In the genomic region with DNA sequence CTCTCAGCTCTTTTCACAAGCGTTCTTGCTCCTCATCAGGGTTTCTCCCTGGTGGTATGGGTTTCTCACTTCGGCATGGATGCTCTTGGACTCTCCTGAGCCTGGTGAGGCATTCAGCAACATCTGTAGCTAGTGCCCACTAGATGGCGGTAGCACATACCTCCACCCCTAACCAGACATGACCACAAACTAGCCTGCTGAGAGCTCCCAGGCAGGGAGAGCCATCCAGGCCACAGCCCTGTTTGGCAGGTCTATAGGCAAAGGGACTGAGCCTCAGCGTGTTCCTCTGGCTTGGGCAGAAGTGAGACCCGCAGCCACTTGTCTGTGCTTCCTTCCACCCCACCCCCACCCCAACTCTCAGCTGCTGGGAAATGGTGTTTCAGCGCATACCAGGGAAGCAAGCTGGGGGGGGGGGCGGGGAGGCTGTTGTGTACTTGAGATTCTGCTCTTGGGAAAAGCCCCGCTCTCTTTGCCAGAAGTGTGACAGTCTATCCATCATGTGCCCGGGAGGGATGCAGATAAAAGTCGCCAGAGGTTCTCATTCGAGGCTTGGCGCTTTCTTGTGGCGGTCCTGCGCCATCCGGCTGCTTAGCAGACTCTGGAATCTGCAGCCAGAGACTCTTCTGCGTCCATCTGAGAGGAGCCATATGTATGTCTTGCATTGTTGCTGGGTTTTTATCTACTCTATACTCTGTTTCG, we compare ENCODE assay signal across 8 mouse cellular contexts.
DNase-seq lines count a peak whose midpoint lies in the region; ATAC-seq and TF ChIP-seq lines count a peak whose summit lies in the region.

No protein-coding gene starts in this region.

- H3K9me3 ChIP-seq in ES-E14 (ENCODE audit: control insufficient read depth, insufficient read depth, low read depth, low read length), result no peaks in the 10 kb centered on the region
- peaks cover 5% of the 10 kb centered on the region; the same call in 1 of the 2 replicates for H3K9me3 ChIP-seq in forebrain, embryonic 15.5 days
- 0 out of 2 replicates have a peak, but pooled peaks cover 4% of the 10 kb centered on the region for H3K9me3 ChIP-seq in heart, postnatal 0 days (replicated peaks; ENCODE audit: control insufficient read depth, low read length)
- H3K9me3 ChIP-seq in liver, embryonic 13.5 days (replicated peaks), result no peaks in the 10 kb centered on the region
- H3K9me3 ChIP-seq in neural tube, embryonic 13.5 days, result peaks cover 7% of the 10 kb centered on the region

- no peak overlapping the region for H3K4me2 ChIP-seq in forebrain, embryonic 15.5 days (replicated peaks)
- H3K4me2 ChIP-seq in heart, postnatal 0 days (ENCODE audit: low read depth, low read length), result peak overlapping the region; percentile 27
- H3K4me2 ChIP-seq in liver, embryonic 13.5 days, result no peak overlapping the region
- peak overlapping the region; percentile 31 for H3K4me2 ChIP-seq in neural tube, embryonic 13.5 days

- 51% methylated on average over 17 of the region's 17 CpGs for WGBS in forebrain, embryonic 15.5 days
- WGBS in heart, postnatal 0 days, result 31% methylated on average over 17 of the region's 17 CpGs
- 45% methylated on average over 17 of the region's 17 CpGs for WGBS in liver, embryonic 13.5 days (ENCODE audit: insufficient replicate concordance)
- WGBS in neural tube, embryonic 13.5 days, result 30% methylated on average over 17 of the region's 17 CpGs

- H3K4me1 ChIP-seq in ES-E14 (ENCODE audit: control insufficient read depth in 2 of 2, insufficient read depth in 2 of 2, low read length in 2 of 2, poor library complexity in 1 of 2), result peaks cover 3 to 5% of the 10 kb centered on the region in 2 experiments; a peak in 2 of 4 replicates
- no peaks in the 10 kb centered on the region for H3K4me1 ChIP-seq in forebrain, embryonic 15.5 days
- no peaks in the 10 kb centered on the region for H3K4me1 ChIP-seq in heart, postnatal 0 days (ENCODE audit: control insufficient read depth, insufficient read depth)
- no peaks in the 10 kb centered on the region for H3K4me1 ChIP-seq in liver, embryonic 13.5 days (replicated peaks)
- peaks cover 11% of the 10 kb centered on the region for H3K4me1 ChIP-seq in neural tube, embryonic 13.5 days (replicated peaks)

- TF ChIP-seq CTCF in heart, postnatal 0 days (IDR thresholded peaks at IDR 0.05; ENCODE audit: low read depth), result peak; percentile 90

- DNase-seq in ES-E14 (ENCODE audit: low read depth, low spot score), result peak; percentile 82
- peak; percentile 46 for DNase-seq in cerebellum, adult 11 months
- DNase-seq in heart, postnatal 0 days (ENCODE audit: low spot score), result peak; percentile 90
- DNase-seq in kidney, postnatal 25 days, result peak; percentile 76 to 81
- peak; percentile 25 for DNase-seq in liver, embryonic 13.5 days
- peak; percentile 42 for DNase-seq in testis, postnatal 14 days (ENCODE audit: low spot score)

- peak overlapping the region; percentile 1; the same call in 1 of the 2 replicates for H3K9ac ChIP-seq in ES-E14 (ENCODE audit: insufficient read depth, low read depth, low read length, poor library complexity, severe bottlenecking)
- H3K9ac ChIP-seq in forebrain, embryonic 15.5 days (replicated peaks), result no peak overlapping the region
- no peak overlapping the region for H3K9ac ChIP-seq in heart, postnatal 0 days (replicated peaks; ENCODE audit: low read depth, low read length)
- no peak overlapping the region for H3K9ac ChIP-seq in liver, embryonic 13.5 days
- peak overlapping the region; percentile 53 for H3K9ac ChIP-seq in neural tube, embryonic 13.5 days

- ATAC-seq in forebrain, embryonic 15.5 days (replicated peaks), result peak; percentile 80
- ATAC-seq in heart, postnatal 0 days (ENCODE audit: insufficient read depth, low read depth), result peak; percentile 93
- 0 out of 2 replicates have a peak, but pooled peaks have one; percentile 26 for ATAC-seq in liver, embryonic 13.5 days (ENCODE audit: low read depth)
- peak; percentile 94 for ATAC-seq in neural tube, embryonic 13.5 days (ENCODE audit: low read depth)

- H3K4me3 ChIP-seq in ES-E14 (ENCODE audit: insufficient read depth in 1 of 2, low read depth in 1 of 2, low read length in 2 of 2, poor library complexity in 1 of 2, severe bottlenecking in 1 of 2), result peak overlapping the region; percentile 9 to 48; a peak in 3 of 4 replicates
- no peak overlapping the region for H3K4me3 ChIP-seq in forebrain, embryonic 15.5 days
- H3K4me3 ChIP-seq in heart, postnatal 0 days (ENCODE audit: low read depth, low read length), result no peak overlapping the region
- no peak overlapping the region for H3K4me3 ChIP-seq in liver, embryonic 13.5 days (replicated peaks)
- no peak overlapping the region for H3K4me3 ChIP-seq in neural tube, embryonic 13.5 days

- no peak for TF ChIP-seq EP300 in heart, postnatal 0 days (IDR thresholded peaks at IDR 0.05; ENCODE audit: low read depth)

- no peak overlapping the region for H3K27ac ChIP-seq in ES-E14 (ENCODE audit: insufficient read depth, low read depth, low read length, poor library complexity, severe bottlenecking)
- no peak overlapping the region for H3K27ac ChIP-seq in forebrain, embryonic 15.5 days (replicated peaks)
- H3K27ac ChIP-seq in heart, postnatal 0 days (ENCODE audit: low read depth), result no peak overlapping the region
- no peak overlapping the region for H3K27ac ChIP-seq in liver, embryonic 13.5 days
- peak overlapping the region; percentile 59 for H3K27ac ChIP-seq in neural tube, embryonic 13.5 days (replicated peaks)

- in situ Hi-C loops in ES-E14 (cut with MboI; ENCODE audit: low sequenced_read_pairs in 2 of 2, unreplicated experiment in 2 of 2), result no loop called here

- H3K36me3 ChIP-seq in ES-E14 (ENCODE audit: control insufficient read depth, insufficient read depth, low read length, poor library complexity, severe bottlenecking), result no peaks in the 10 kb centered on the region
- H3K36me3 ChIP-seq in forebrain, embryonic 15.5 days, result no peaks in the 10 kb centered on the region
- no peaks in the 10 kb centered on the region for H3K36me3 ChIP-seq in heart, postnatal 0 days (replicated peaks; ENCODE audit: control insufficient read depth, insufficient read depth, low read length)
- no peaks in the 10 kb centered on the region for H3K36me3 ChIP-seq in liver, embryonic 13.5 days
- no peaks in the 10 kb centered on the region for H3K36me3 ChIP-seq in neural tube, embryonic 13.5 days

- H3K27me3 ChIP-seq in forebrain, embryonic 15.5 days, result no peaks in the 10 kb centered on the region
- no peaks in the 10 kb centered on the region for H3K27me3 ChIP-seq in heart, postnatal 0 days (ENCODE audit: control insufficient read depth, insufficient read depth, low read length)
- no peaks in the 10 kb centered on the region for H3K27me3 ChIP-seq in liver, embryonic 13.5 days
- no peaks in the 10 kb centered on the region for H3K27me3 ChIP-seq in neural tube, embryonic 13.5 days

TF ChIP-seq in ES-E14, 5 proteins besides CTCF, POLR2A, EP300 and RAD21:
- peak; percentile 21; the same call in 1 of the 2 replicates for TF ChIP-seq ZC3H11A (IDR thresholded peaks at IDR 0.05; ENCODE audit: borderline replicate concordance, low read depth, low read length)
- no peak for TF ChIP-seq MAFK (IDR thresholded peaks at IDR 0.05; ENCODE audit: insufficient read depth, low read depth, low read length)
- no peak for TF ChIP-seq HCFC1 (IDR thresholded peaks at IDR 0.05; ENCODE audit: borderline replicate concordance, insufficient read depth, low read length)
- no peak for TF ChIP-seq CHD2 (IDR thresholded peaks at IDR 0.05; ENCODE audit: low read depth, low read length)
- TF ChIP-seq ZNF384 (IDR thresholded peaks at IDR 0.05; ENCODE audit: low read depth, low read length), result no peak

Comparison
In these comparisons a context has a peak if more than half of its experiments do, and no peak if none do; other contexts are left out.
1. DNase-seq: peak in every context shown above with its lines; median percentile 90 in heart, postnatal 0 days; 82 in ES-E14; 78 in kidney, postnatal 25 days; 46 in cerebellum, adult 11 months; 42 in testis, postnatal 14 days; 25 in liver, embryonic 13.5 days.
2. H3K4me3 ChIP-seq: peak in ES-E14 (2 of 2); none in forebrain, embryonic 15.5 days (single experiment), heart, postnatal 0 days (single experiment), liver, embryonic 13.5 days (single experiment) and neural tube, embryonic 13.5 days (single experiment).
3. H3K9ac ChIP-seq: peak in ES-E14 (single experiment) and neural tube, embryonic 13.5 days (single experiment); none in forebrain, embryonic 15.5 days (single experiment), heart, postnatal 0 days (single experiment) and liver, embryonic 13.5 days (single experiment).
4. ATAC-seq: peak in every context shown above with its lines; median percentile 94 in neural tube, embryonic 13.5 days; 93 in heart, postnatal 0 days; 80 in forebrain, embryonic 15.5 days; 26 in liver, embryonic 13.5 days.
5. H3K4me2 ChIP-seq: peak in heart, postnatal 0 days (single experiment) and neural tube, embryonic 13.5 days (single experiment); none in forebrain, embryonic 15.5 days (single experiment) and liver, embryonic 13.5 days (single experiment).